Mouse (Mus musculus): ENCODE data around the gene Ifnar2. TPM values are rescaled to one million over a fixed set of nuclear protein-coding genes. Genes with fewer than 3 reads are reported as not detected.

Ifnar2 gene
- 40.6 and 41.7 TPM in 2 replicates for polyA plus RNA-seq (2015; fragmentation: Nextera tagmentation; extraction: Ambion mirVana)

- H3K27me3 ChIP-seq (replicated peaks; ENCODE audit: control insufficient read depth, insufficient read depth, low read length), result no peaks in the 10 kb centered on the region
- H3K4me2 ChIP-seq (ENCODE audit: low read length), result peak within 1 kb of the TSS; percentile 63
- peak; percentile 97 for ATAC-seq
- peak within 1 kb of the TSS; percentile 92 for H3K4me3 ChIP-seq (ENCODE audit: low read length)
- no peaks in the 10 kb centered on the region for H3K9me3 ChIP-seq (ENCODE audit: control insufficient read depth, low read length)
- H3K36me3 ChIP-seq (ENCODE audit: control insufficient read depth, insufficient read depth, low read length), result no peaks in the 10 kb centered on the region
- peak within 1 kb of the TSS; percentile 96 for H3K9ac ChIP-seq (ENCODE audit: low read depth, low read length)
- WGBS, result under 1% methylated on average over 62 of the region's 62 CpGs
- peaks cover 10% of the 10 kb centered on the region for H3K4me1 ChIP-seq (ENCODE audit: control insufficient read depth, insufficient read depth, low read depth, low read length)
- peak within 1 kb of the TSS; percentile 96 for H3K27ac ChIP-seq (ENCODE audit: low read depth, low read length)
Measured at GRCm38 (mm10) chr16:91372577-91373472, at the start of gene Ifnar2. Gene Ifnar2, plus strand, starts transcription at chr16:91372783.

- H3K4me1 ChIP-seq (ENCODE audit: control insufficient read depth, insufficient read depth, low read depth, low read length), result peaks cover 3% of the 10 kb centered on the region; the same call in 1 of the 2 replicates
- no peak overlapping the region for H3K27ac ChIP-seq (ENCODE audit: low read depth, low read length)
- H3K27me3 ChIP-seq (replicated peaks; ENCODE audit: control insufficient read depth, insufficient read depth, low read length), result peaks cover 8% of the 10 kb centered on the region
- H3K9me3 ChIP-seq (ENCODE audit: control insufficient read depth, low read length), result no peaks in the 10 kb centered on the region
- ATAC-seq, result peak; percentile 57
- H3K36me3 ChIP-seq (ENCODE audit: control insufficient read depth, insufficient read depth, low read length), result no peaks in the 10 kb centered on the region
- WGBS, result 39% methylated on average over 7 of the region's 7 CpGs
- no peak overlapping the region for H3K4me2 ChIP-seq (ENCODE audit: low read length)
- no peak overlapping the region for H3K9ac ChIP-seq (ENCODE audit: low read depth, low read length)
- no peak overlapping the region for H3K4me3 ChIP-seq (ENCODE audit: low read length)
Measured at GRCm38 (mm10) chr16:91327605-91328004, 45.0 kb upstream of the Ifnar2 start.

GRCm38 (mm10) chr16:91328922-91329321 is 43.7 kb upstream of the Ifnar2 start:
- WGBS, result 64% methylated on average over 19 of the region's 19 CpGs
- no peak overlapping the region for H3K9ac ChIP-seq (ENCODE audit: low read depth, low read length)
- H3K27me3 ChIP-seq (replicated peaks; ENCODE audit: control insufficient read depth, insufficient read depth, low read length), result peaks cover 3% of the 10 kb centered on the region; the same call in 1 of the 2 replicates
- peaks cover 3% of the 10 kb centered on the region; the same call in 1 of the 2 replicates for H3K4me1 ChIP-seq (ENCODE audit: control insufficient read depth, insufficient read depth, low read depth, low read length)
- H3K36me3 ChIP-seq (ENCODE audit: control insufficient read depth, insufficient read depth, low read length), result no peaks in the 10 kb centered on the region
- H3K4me3 ChIP-seq (ENCODE audit: low read length), result no peak overlapping the region
- H3K9me3 ChIP-seq (ENCODE audit: control insufficient read depth, low read length), result no peaks in the 10 kb centered on the region
- H3K4me2 ChIP-seq (ENCODE audit: low read length), result no peak overlapping the region
- peak; percentile 68 for ATAC-seq
- H3K27ac ChIP-seq (ENCODE audit: low read depth, low read length), result no peak overlapping the region

GRCm38 (mm10) chr16:91330496-91330895 is 42.1 kb upstream of the Ifnar2 start:
- H3K9ac ChIP-seq (ENCODE audit: low read depth, low read length), result no peak overlapping the region
- H3K27me3 ChIP-seq (replicated peaks; ENCODE audit: control insufficient read depth, insufficient read depth, low read length), result peaks cover 3% of the 10 kb centered on the region; the same call in 1 of the 2 replicates
- H3K4me3 ChIP-seq (ENCODE audit: low read length), result no peak overlapping the region
- H3K27ac ChIP-seq (ENCODE audit: low read depth, low read length), result no peak overlapping the region
- no peaks in the 10 kb centered on the region for H3K9me3 ChIP-seq (ENCODE audit: control insufficient read depth, low read length)
- H3K4me2 ChIP-seq (ENCODE audit: low read length), result no peak overlapping the region
- ATAC-seq, result no peak
- H3K36me3 ChIP-seq (ENCODE audit: control insufficient read depth, insufficient read depth, low read length), result no peaks in the 10 kb centered on the region
- peaks cover 3% of the 10 kb centered on the region for H3K4me1 ChIP-seq (ENCODE audit: control insufficient read depth, insufficient read depth, low read depth, low read length)
- WGBS, result 57% methylated on average over 6 of the region's 6 CpGs

GRCm38 (mm10) chr16:91331153-91331552 is 41.4 kb upstream of the Ifnar2 start:
- no peak for ATAC-seq
- Histone ChIP-seq H3K4me1 (ENCODE audit: control insufficient read depth, insufficient read depth, low read depth, low read length) (peaks cover 3% of the 10 kb centered on the region), H3K9me3 (ENCODE audit: control insufficient read depth, low read length) (no peaks in the 10 kb centered on the region), H3K4me2 (ENCODE audit: low read length) (no peak overlapping the region), H3K27me3 (replicated peaks; ENCODE audit: control insufficient read depth, insufficient read depth, low read length) (peaks cover 3% of the 10 kb centered on the region; the same call in 1 of the 2 replicates), H3K27ac (ENCODE audit: low read depth, low read length) (no peak overlapping the region), H3K36me3 (ENCODE audit: control insufficient read depth, insufficient read depth, low read length) (no peaks in the 10 kb centered on the region), H3K9ac (ENCODE audit: low read depth, low read length) (no peak overlapping the region), H3K4me3 (ENCODE audit: low read length) (no peak overlapping the region)
- WGBS, result 40% methylated on average over 5 of the region's 5 CpGs

GRCm38 (mm10) chr16:91332880-91333279 is 39.7 kb upstream of the Ifnar2 start:
- Histone ChIP-seq H3K4me2 (ENCODE audit: low read length) (no peak overlapping the region), H3K27me3 (replicated peaks; ENCODE audit: control insufficient read depth, insufficient read depth, low read length) (peaks cover 5% of the 10 kb centered on the region; the same call in 1 of the 2 replicates), H3K27ac (ENCODE audit: low read depth, low read length) (no peak overlapping the region), H3K36me3 (ENCODE audit: control insufficient read depth, insufficient read depth, low read length) (no peaks in the 10 kb centered on the region), H3K9ac (ENCODE audit: low read depth, low read length) (no peak overlapping the region), H3K9me3 (ENCODE audit: control insufficient read depth, low read length) (no peaks in the 10 kb centered on the region), H3K4me1 (ENCODE audit: control insufficient read depth, insufficient read depth, low read depth, low read length) (no peaks in the 10 kb centered on the region; the same call in 1 of the 2 replicates), H3K4me3 (ENCODE audit: low read length) (no peak overlapping the region)
- 66% methylated on average over 7 of the region's 7 CpGs for WGBS
- no peak for ATAC-seq

- no peak overlapping the region for H3K4me3 ChIP-seq (ENCODE audit: low read length)
- H3K27ac ChIP-seq (ENCODE audit: low read depth, low read length), result no peak overlapping the region
- H3K9me3 ChIP-seq (ENCODE audit: control insufficient read depth, low read length), result no peaks in the 10 kb centered on the region
- no peak overlapping the region for H3K4me2 ChIP-seq (ENCODE audit: low read length)
- WGBS, result 8% methylated on average over 10 of the region's 10 CpGs
- H3K9ac ChIP-seq (ENCODE audit: low read depth, low read length), result no peak overlapping the region
- no peaks in the 10 kb centered on the region for H3K36me3 ChIP-seq (ENCODE audit: control insufficient read depth, insufficient read depth, low read length)
- peak; percentile 82 for ATAC-seq
- H3K27me3 ChIP-seq (replicated peaks; ENCODE audit: control insufficient read depth, insufficient read depth, low read length), result peaks cover 5% of the 10 kb centered on the region; the same call in 1 of the 2 replicates
- H3K4me1 ChIP-seq (ENCODE audit: control insufficient read depth, insufficient read depth, low read depth, low read length), result no peaks in the 10 kb centered on the region; the same call in 1 of the 2 replicates
Measured at GRCm38 (mm10) chr16:91334190-91334893, 38.2 kb upstream of the Ifnar2 start.

- WGBS, result 88% methylated on average over 4 of the region's 4 CpGs
Measured at GRCm38 (mm10) chr16:91336753-91337152, 35.8 kb upstream of the Ifnar2 start.

GRCm38 (mm10) chr16:91337480-91337879 is 35.1 kb upstream of the Ifnar2 start:
- H3K36me3 ChIP-seq (ENCODE audit: control insufficient read depth, insufficient read depth, low read length), result no peaks in the 10 kb centered on the region
- no peak overlapping the region for H3K9ac ChIP-seq (ENCODE audit: low read depth, low read length)
- H3K4me1 ChIP-seq (ENCODE audit: control insufficient read depth, insufficient read depth, low read depth, low read length), result no peaks in the 10 kb centered on the region; the same call in 1 of the 2 replicates
- H3K27me3 ChIP-seq (replicated peaks; ENCODE audit: control insufficient read depth, insufficient read depth, low read length), result peaks cover 2% of the 10 kb centered on the region; the same call in 1 of the 2 replicates
- H3K4me3 ChIP-seq (ENCODE audit: low read length), result no peak overlapping the region
- ATAC-seq, result no peak
- H3K4me2 ChIP-seq (ENCODE audit: low read length), result no peak overlapping the region
- H3K27ac ChIP-seq (ENCODE audit: low read depth, low read length), result no peak overlapping the region
- no peaks in the 10 kb centered on the region for H3K9me3 ChIP-seq (ENCODE audit: control insufficient read depth, low read length)
- WGBS, result 53% methylated on average over 5 of the region's 5 CpGs

More at GRCm38 (mm10) chr16:91336753-91337152, 35.8 kb upstream of the Ifnar2 start:
- Histone ChIP-seq H3K4me2 (ENCODE audit: low read length) (no peak overlapping the region), H3K4me1 (ENCODE audit: control insufficient read depth, insufficient read depth, low read depth, low read length) (no peaks in the 10 kb centered on the region; the same call in 1 of the 2 replicates), H3K27me3 (replicated peaks; ENCODE audit: control insufficient read depth, insufficient read depth, low read length) (peaks cover 2% of the 10 kb centered on the region; the same call in 1 of the 2 replicates), H3K9me3 (ENCODE audit: control insufficient read depth, low read length) (no peaks in the 10 kb centered on the region), H3K36me3 (ENCODE audit: control insufficient read depth, insufficient read depth, low read length) (no peaks in the 10 kb centered on the region), H3K4me3 (ENCODE audit: low read length) (no peak overlapping the region), H3K9ac (ENCODE audit: low read depth, low read length) (no peak overlapping the region), H3K27ac (ENCODE audit: low read depth, low read length) (no peak overlapping the region)
- no peak for ATAC-seq
